Mouse (Mus musculus) MN1 (cell line): ENCODE data around the gene Siglecf.
"Not testable (repeated sequence)": the region's sequence is repeated elsewhere in the genome, so short reads cannot be mapped to it uniquely, and the experiment has no call there.

Experiments used
- DNase-seq: peaks from one replicate; pipeline ENCODE4 v3.0.0-alpha.2; 2016; ENCODE audit warnings: low spot score

Siglecf gene

DNA sequence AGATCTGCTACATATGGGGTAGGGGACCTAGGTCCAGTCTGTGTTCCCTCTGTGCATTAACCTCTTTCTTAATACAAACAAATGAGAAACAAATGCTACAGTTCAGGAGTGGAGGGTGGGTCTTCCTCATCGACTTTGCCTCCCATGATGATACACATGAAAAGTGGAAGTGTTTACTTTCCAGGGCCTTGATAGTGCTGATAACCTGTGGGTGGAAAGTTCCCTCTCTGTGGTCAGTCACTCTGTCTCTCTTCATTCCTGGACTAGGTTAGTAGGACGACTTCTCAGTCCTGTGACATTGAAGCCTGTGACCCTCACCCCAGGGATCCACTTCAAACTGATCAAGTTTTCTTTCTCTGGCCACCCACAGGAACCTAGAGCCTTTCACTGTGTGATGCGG lies at the start of gene Siglecf:
Gene Siglecf (plus strand): TSS at position 188 of the 400 bp plus-strand sequence.
- DNase-seq: no peak

DNA sequence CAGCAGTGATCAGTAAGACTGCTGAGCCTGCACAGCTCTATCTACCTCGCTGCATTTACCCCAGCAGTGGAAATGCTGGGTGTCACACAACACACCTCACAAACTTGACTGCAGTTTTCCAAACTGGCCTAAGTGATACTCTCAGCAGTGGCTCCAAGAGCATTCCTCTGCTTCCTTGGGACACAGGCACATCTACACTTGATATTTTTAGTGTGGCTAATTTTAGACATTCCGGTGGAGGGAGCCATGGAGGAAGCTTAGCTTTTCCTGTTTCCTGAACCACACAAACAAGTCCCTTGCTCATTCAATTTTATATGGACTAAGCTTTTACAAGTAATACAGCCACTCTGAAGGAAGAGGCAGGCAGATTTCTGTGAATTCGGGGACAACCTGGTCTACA lies 45.9 kb upstream of the Siglecf start:
- no peak for DNase-seq

DNA sequence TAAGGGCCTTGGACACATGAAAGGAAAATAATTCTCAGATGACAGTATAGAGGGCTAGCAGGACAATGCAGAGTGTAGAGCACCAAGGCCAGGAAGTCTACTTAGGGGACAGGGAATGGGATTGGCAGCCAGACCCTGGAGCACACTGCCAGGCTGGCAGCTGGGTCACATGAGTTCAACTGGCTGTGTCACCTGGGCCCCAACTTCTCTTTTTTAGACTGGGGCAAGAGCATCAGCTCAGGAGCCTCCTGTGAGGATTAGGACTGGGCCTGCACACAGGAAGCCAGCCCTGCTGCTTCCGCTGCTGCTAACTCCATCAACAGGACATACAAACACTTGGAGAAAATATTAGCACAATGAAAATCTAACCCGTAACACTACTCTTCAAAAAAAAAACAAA lies 42.1 kb upstream of the Siglecf start:
- no peak for DNase-seq

DNA sequence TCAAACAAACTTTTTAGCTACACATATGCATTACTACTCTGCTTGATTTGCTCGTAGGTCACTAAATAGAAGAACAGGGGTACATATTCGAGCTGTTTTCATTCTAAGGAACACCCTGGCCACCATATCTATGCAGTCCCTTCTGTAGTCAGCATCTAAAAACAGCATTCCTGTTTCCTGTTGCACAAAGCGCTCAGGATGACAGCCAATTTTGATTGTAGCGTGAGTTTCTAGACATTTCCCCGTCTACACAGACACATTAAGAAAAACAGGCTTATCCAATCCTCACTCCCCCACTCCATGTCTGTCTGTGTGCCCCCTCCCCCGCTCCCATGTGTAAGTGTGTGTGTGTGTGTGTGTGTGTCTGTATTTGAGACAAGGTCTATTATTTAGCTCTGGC lies 39.5 kb upstream of the Siglecf start:
- DNase-seq: peak; percentile 6

DNA sequence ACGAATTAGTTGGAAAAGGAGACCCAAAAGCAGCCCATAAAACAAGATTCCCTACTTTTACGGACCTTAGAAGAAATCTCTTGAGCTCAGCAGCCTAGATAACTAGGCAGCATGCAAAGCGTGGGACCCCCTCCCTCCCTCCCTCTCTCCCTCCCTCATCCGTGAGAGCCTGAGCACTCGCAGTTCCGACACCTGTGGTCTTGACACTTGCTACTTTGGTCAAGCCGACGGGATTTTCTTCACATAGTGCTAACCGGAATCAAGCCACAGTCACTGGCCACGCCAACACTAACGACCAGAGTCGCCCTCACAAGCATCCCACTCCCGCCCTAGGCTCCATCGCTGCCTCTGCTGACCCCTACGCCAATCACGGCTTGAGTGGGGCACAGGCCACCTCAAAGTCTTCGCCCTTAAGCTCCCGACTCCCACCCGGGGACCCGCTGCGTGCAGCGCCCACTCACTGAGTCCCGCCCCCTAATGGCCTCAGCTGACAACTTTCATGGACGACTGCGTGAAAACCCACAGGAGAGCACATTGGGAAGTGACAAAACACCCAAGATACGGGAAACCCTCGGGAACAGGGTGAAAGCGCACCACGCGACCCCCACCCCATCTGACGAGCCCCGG lies 38.6 kb upstream of the Siglecf start:
- no peak for DNase-seq

DNA sequence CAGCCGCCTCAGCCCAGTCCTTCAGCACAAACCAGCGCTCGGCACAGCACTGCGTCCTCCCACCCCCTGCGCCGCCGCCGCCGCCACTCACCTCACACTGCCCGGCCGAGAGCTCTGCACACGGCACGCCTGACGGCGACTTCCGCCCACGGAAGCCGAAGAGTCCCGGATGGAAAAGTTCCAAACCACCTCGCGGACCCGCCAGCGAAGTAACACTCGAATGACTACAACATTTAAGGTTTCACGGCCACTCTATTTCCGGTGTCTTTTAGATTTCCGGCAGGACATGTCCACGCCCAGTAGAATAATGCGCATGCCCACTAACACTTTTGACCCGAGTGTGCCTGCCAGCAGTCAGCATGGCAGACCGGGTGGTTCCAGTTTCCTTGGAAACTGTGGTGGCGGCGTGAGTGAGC lies 38.1 kb upstream of the Siglecf start, which contains the start of gene Zfp715:
Gene Zfp715 (minus strand): TSS at position 282 of the 416 bp plus-strand sequence.
- peak; percentile 97 for DNase-seq

DNA sequence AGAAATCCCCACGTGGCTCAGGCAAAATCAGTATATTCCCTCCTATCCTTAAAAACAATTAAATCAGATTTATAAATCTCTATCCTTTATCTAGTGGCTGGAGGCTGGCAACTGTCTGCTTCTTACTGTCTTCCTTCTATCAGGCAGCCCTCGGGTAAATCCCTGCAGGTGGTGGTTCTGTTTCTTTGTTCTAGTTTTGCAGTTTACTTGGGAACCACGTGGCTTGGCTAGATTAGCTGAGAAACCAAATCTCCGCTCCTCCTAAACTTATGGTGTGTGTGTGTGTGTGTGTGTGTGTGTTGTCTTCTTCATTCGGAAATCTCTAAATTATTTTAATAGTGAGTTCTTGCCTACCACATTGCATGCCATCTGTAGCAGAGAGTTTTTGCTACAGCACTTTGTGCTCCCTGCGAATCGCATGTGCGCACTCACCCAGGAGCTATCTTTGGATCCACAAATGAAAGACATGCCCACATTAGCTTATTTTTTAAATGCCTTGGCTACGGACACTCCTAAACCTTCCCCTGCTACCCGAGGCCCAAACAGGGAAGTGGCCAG lies 24.8 kb upstream of the Siglecf start:
- no peak for DNase-seq

DNA sequence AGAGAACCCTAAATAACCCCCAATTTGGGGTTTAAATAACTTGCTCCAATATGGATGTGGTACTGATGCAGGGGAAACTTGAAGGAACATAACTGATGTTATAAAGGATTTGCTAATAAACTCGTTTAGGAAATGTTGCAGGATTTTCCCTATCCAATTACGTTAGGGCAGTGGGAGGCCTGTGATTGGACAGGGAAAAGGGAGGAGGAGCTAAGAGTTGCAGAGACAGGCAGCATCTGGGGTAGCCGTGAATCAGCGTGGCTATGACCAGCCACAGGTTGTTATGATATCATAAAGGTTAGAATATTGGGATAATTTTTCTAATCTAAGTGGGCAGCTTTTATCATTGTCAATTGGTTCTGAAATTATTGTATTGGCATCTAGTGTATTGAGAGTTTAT lies 23.0 kb upstream of the Siglecf start:
- no peak for DNase-seq

DNA sequence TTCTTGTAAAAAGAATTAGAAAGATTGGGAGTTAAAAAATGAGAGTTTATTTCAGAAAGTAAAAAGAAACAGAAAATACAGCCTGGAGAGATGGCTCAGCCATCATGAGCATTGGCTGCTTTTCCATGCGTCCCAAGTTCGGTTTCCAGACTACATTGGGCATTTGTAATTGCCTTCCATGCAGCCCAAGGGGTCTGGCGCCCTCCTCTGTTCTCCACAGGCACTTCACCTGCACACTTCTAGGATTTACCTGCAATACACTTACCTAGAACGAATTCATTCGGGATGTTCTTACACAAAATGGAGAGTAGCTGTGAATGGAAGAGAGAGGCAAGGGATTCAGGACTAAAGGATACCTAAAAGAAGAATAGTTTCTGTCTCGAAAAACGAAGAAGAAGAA lies 17.9 kb upstream of the Siglecf start:
- no peak for DNase-seq

DNA sequence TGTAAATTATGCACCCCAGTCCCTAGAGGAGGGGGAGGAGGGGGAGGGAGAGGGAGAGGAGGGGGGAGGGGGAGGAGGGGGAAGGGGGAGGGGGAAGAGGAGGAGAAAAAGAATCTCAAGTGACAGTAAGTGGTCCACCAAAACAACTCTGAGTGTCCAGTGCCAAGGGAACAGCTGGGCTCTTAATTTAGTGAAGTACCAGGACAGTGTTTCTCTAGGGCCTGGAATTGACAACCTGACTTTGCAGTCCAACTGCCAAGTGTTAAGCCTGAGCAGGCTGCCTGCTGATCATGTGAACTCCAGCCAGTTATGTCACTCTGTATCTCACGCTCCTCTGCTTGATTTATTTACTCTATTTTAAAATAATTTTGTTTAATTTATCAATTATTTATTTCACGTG lies 17.2 kb upstream of the Siglecf start:
- DNase-seq: no peak

DNA sequence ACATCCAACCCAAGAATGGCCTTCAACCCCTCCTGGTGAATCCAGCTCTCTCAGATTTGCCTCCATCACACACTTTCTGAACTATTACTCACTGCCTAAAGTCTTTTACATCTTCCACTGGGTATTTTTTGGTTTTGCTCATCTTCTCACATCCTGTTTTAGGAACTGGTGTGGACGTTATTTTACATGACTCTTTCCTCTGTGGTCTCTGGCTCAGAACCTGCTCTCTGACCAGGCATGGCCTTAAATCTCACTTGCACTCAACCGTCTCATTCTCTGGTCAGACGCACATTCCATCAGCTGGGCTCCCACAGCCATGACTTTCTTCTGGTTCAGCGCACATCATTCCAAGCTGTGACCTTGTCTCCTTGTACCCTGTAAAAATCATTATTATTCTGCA lies 10.4 kb upstream of the Siglecf start:
- no peak for DNase-seq

DNA sequence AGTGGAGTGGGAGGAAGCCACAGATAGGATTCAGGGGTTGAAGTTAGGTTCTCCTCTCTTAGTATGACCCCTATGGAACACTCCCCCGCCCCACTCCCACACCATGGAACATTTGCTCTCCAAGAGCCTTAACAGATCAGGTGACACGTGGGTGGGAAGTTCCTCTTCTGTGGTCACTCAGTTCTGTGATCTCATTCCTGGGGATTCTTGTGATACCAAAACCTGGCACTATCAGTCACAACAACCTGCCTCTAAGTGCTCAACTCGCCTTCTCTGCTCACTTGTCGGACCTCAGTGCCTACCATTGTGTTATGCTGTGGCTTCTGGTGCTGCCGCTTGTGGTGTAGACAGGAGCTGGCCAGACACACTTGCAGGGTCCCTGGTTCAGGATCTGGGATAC lies 8.0 kb upstream of the Siglecf start:
- DNase-seq: no peak

DNA sequence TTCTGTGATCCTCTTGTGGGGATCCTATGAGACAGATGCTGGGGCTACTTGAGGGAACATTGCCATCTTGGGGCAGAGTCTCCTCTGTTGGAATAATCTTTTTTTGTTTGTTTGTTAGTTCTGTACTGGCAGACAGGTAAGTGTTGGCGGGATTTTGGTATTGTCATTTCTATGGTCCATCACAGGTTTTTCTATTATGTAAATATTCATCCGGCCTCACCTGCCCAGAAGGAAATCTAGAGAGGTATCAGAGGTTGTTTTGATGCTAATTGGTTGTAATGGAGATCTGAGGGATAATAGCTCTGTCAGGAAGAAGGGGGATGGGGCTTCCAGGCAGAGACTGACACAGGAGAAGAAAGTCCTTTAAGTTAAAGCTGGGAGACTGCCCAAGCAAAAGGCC lies 7.1 kb upstream of the Siglecf start:
- no peak for DNase-seq

DNA sequence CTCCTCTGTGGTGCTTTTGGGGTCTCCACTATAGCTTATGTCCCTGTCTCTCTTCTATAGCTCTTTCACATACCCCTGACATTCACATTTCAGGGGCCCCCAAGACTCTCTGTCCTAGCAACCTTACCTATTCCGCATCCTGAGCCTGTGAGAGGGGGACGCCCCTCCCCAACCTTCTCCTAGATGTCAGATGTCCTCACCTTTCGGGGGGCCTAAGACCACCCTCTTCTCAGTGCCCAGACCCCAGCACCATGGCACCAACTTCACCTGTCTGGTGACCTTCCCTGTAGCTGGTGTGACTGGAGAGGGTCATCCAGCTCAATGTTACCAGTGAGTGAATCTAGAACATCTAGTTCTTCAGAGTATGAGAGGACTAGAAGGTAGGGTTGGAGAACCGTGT lies 6.7 kb upstream of the Siglecf start:
- DNase-seq: no peak

DNA sequence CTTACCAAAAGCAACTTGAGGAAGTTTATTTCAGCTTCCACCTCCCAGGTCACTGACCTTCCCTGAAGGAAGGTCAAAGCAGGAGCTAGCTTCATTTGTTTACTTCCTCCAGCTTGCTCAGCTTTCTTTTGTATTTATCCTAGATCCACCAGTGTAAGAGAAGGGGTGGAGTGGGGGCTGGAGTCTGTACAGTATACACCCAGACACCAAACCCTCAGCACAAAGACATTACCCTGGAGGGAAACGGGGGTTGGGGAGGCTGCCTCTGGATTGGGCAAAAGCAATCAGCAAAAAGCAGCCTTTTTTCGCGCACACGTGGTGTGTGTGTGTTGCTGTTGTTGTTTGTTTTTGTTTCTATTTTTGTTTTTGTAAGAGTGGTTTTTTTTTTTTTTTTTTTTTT lies 5.0 kb upstream of the Siglecf start:
- DNase-seq: no peak

DNA sequence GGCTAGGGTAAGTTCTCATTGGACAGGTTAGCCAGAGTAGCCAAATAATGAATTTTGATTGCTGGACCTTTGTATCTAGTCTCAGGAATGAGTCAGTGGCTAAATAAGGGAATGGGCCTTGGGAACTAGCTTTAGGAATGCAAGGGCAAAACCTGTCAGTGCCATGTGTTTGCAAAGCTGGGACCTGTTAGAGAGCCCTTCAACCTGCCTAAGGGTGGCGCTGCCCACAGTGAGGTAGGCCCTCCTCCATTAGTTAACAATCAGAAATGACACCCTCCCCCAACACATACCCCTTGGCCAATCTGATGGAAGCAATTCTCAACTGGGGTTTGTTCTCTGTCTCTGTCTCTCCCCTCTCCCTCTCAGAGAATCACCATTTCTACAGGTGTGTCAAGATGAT lies 4.6 kb upstream of the Siglecf start:
- no peak for DNase-seq

DNA sequence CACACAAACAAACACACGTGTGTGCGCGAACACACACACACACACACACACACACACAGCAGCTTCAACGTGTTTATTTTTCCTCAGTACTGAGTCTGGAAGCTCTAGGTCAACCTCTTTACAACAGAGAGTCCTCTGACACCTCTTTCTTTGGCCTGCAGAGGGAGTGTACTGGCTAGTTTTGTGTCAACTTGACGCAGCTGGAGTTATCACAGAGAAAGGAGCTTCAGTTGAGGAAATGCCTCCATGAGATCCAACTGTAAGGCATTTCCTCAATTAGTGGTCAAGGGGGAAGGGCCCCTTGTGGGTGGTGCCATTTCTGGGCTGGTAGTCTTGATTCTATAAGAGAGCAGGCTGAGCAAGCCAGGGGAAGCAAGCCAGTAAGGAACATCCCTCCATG lies 1.5 kb upstream of the Siglecf start:
- DNase-seq: not testable (repeated sequence)

DNA sequence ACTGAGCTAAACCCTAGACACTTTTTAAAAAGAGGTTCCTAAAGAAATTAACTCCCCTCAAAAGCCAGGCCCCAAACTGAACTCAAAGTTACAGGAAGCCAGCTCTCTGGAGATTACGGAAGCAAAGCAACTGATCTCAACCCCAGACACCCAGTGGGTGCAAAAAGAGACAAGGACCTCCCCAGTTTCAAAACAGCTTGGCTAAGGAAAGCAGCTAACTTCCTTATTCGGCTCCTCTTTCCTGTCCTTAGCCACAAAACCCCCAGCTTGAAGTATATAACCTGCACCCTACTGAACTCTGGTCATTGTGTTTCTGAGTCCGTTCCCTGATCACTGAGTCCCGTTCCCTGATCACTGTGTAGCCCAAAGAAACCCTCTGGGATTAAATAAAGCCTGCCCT lies 2.0 kb downstream of the Siglecf start:
- no peak for DNase-seq

DNA sequence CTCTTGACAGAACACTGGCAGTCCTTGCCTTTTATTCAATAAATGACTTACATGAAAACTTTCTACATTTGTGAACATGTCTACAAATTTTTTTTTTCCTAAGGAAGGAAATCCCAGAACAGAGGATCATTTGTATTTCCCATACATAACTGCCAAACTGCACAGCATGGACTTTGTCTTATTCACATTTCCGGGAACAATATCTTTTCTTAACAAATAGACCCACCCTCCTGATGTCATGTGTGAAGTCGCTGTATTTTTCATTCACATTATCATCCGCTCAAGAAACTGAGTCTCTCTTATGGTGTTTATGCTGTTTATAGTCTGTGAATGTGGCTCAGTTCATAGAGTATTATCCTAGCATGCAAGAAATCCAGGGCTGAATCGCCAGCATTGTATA lies 2.6 kb downstream of the Siglecf start:
- DNase-seq: no peak

DNA sequence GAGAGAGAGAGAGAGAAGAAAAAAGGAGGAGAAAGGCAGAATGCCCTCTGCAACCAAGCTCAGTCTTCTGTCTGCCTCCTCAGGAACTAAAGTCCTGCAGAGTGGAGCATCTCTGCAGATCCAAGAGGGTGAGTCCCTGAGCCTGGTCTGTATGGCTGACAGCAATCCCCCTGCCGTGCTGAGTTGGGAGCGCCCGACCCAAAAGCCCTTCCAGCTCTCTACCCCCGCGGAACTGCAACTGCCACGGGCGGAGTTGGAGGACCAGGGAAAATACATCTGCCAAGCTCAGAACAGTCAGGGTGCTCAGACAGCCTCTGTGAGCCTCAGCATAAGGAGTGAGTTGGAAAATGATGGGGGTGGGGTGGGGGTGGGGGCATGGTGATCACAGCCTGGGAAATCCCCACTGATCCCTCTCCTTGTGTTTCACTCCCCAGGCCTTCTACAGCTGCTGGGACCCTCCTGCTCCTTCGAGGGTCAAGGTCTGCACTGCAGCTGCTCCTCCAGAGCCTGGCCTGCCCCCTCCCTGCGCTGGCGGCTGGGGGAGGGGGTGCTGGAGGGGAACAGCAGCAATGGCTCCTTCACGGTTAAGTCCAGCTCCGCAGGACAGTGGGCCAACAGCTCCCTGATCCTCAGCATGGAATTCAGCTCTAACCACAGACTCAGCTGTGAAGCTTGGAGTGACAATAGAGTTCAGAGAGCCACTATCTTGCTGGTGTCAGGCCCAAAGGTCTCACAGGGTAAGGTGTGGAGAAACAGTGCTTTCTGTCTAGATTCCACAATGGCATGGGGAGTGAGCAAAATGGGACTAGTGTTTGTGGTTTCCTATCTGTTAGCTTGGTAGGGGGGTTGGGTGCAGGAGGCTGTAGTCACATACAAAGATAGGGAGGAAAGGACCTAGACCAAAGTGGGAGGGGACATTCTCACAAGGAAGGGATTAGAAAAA lies 4.0 kb downstream of the Siglecf start:
- no peak for DNase-seq

DNA sequence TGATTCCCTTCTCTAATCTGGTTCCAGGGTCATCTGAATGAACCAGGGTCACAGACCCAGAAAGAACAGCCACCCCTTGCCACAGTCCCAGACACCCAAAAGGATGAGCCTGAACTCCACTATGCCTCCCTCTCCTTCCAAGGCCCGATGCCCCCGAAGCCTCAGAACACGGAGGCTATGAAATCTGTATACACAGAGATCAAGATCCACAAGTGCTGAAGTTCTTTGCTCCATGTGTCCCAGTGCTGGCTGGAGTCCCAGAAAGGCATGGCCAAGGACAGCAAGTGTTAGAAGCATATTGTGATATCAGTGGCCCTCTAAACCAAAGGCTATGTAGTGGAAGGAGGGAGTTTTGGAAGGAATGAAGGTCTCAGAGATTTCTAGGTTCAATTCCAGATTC lies 7.4 kb downstream of the Siglecf start:
- DNase-seq: no peak

DNA sequence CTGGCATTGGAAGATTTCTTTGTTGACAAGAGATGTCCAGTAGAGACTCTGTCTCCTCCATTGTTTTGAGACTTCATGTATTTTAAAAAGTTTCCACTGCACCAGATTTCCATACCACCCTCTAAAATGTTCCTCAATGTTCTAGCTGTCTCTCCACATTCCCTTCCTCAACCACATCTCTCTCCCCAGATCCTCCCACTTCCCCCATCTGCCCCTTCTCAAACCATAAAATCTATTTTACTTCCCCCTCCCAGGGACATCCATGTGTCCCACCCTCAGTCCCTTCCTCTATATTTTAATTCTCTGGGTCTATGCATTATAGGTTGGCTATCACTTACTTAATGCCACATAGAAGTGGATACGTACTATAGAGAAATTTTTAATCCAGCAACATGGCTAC lies 10.3 kb downstream of the Siglecf start:
- DNase-seq: no peak

DNA sequence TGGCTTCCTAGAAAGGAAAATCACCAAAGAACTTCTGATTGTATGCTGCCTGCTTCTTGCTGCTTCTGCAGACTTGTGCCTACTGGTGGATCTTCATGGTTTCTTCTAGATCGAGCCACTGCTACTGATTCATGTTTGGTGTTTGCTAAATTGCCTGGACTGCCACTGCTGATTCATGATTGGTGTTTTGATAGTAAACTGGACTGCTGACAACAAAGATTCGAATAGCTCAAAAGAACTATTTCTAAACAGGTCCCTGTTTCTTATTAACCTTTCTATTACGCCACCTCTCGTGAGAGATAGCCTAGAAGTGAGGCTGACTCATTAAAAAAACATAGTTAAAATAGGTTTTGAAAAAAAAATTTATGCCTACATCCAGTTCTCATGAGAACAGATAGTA lies 10.9 kb downstream of the Siglecf start:
- DNase-seq: no peak
